Mouse (Mus musculus) megakaryocyte, embryonic 14.5 days (primary cell): ENCODE measurements around the gene Map3k4. TPM values are rescaled to one million over a fixed set of nuclear protein-coding genes. Genes with fewer than 3 reads are reported as not detected.

Source experiments
- H3K27me3 ChIP-seq: replicated peaks from 2 replicates; pipeline ENCODE3; 2012; ENCODE audit warnings: inconsistent platforms
- H3K36me3 ChIP-seq: replicated peaks from 2 replicates; pipeline ENCODE3; 2012; ENCODE audit warnings: low read length, inconsistent platforms, mixed read lengths
- H3K4me1 ChIP-seq: 2 replicates; pipeline ENCODE4 v1.6.1; 2012; ENCODE audit warnings: inconsistent platforms
- H3K4me3 ChIP-seq: replicated peaks from 2 replicates; pipeline ENCODE3; 2012; ENCODE audit warnings: moderate library complexity, mild to moderate bottlenecking, inconsistent platforms
- H3K9me3 ChIP-seq: 2 replicates; pipeline ENCODE4 v1.6.1; 2012; ENCODE audit warnings: inconsistent platforms
- FLI1 ChIP-seq: IDR thresholded peaks from 2 replicates; pipeline ENCODE4 v1.6.1; 2012; ENCODE audit warnings: low read length, inconsistent platforms, mixed read lengths
- GATA1 ChIP-seq: IDR thresholded peaks from 3 replicates; pipeline ENCODE4 v1.6.1; 2012; ENCODE audit warnings: mixed read lengths, low read length, inconsistent platforms, borderline replicate concordance
- polyA plus RNA-seq: library from polyadenylated mRNA; stranded (reverse); fragments of >175 nt; gene quantifications from 2 replicates; pipeline ENCODE4 v1.2.3, GENCODE M21; 2012; ENCODE audit warnings: low replicate concordance; ENCODE audit not compliant: insufficient read depth

The Map3k4 gene
- polyA plus RNA-seq, 1 experiment = 4.9 TPM

DNA sequence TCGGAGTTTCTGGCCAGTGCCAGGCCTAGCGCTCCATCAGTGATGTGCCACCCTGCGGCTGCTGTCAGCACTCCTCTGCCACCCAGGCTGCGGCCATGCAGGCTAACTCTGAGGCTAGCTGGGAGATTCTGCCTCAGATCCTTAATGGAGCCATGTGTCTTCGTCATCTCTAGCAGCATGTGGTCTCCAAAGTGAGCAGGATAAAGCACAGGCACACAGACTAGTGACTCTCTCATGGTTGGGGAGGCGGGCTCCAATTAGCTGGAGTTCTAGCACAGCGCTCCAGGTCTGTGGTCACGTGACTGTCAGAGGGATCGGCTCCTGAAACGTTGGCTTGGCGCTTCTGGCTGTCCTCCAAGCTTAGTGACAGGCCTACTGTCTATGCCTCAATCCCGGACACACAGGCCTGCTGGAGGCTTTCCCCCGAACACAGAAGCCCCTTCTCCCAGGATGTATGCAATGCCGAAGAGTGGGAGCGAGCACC lies 115.1 kb downstream of the Map3k4 start:
- peaks cover 56% of the 10 kb centered on the region for H3K4me1 ChIP-seq
- H3K27me3 ChIP-seq = no peaks in the 10 kb centered on the region
- H3K36me3 ChIP-seq = peaks cover 9% of the 10 kb centered on the region
- TF ChIP-seq GATA1 (no peak), FLI1 (no peak)
- no peak overlapping the region for H3K4me3 ChIP-seq
- H3K9me3 ChIP-seq = peaks cover 4% of the 10 kb centered on the region; the same call in 1 of the 2 replicates

- Histone ChIP-seq H3K4me1 (peaks cover 37% of the 10 kb centered on the region), H3K4me3 (peak overlapping the region; percentile 64), H3K36me3 (peaks cover 9% of the 10 kb centered on the region), H3K9me3 (peaks cover 4% of the 10 kb centered on the region; the same call in 1 of the 2 replicates), H3K27me3 (no peaks in the 10 kb centered on the region)
- no peak for TF ChIP-seq FLI1
- TF ChIP-seq GATA1 = no peak
Observed at GRCm38 (mm10) chr17:12201086-12201485, 117.5 kb downstream of the Map3k4 start.

GRCm38 (mm10) chr17:12199933-12200332 lies 118.7 kb downstream of the Map3k4 start:
- Histone ChIP-seq H3K4me3 (no peak overlapping the region), H3K9me3 (peaks cover 4% of the 10 kb centered on the region; the same call in 1 of the 2 replicates), H3K27me3 (no peaks in the 10 kb centered on the region), H3K36me3 (peaks cover 9% of the 10 kb centered on the region), H3K4me1 (peaks cover 33% of the 10 kb centered on the region)
- TF ChIP-seq GATA1 = no peak
- no peak for TF ChIP-seq FLI1

DNA sequence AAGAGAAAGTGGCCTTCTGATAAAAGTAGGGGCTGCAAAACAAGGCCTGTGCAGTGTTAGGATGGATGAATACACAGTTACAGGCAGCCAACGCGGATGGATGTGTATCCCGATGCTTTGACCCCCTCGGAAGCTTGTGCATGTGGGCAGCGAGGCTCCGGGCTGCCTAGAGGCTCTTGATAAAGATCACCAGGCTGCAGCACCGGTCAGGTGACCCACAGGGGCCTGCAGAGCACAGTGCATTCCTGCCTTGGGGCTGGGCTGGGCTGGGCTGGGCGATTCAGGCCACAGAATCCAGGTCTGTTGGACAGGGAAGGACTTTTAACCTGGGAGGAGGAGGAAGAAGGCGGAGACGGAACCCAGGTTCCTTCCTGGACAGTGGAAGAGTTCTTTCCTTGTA lies 123.0 kb downstream of the Map3k4 start:
- H3K27me3 ChIP-seq = no peaks in the 10 kb centered on the region
- peaks cover 14% of the 10 kb centered on the region for H3K4me1 ChIP-seq
- peaks cover 4% of the 10 kb centered on the region; the same call in 1 of the 2 replicates for H3K9me3 ChIP-seq
- peaks cover 7% of the 10 kb centered on the region for H3K36me3 ChIP-seq
- no peak overlapping the region for H3K4me3 ChIP-seq
- no peak for TF ChIP-seq GATA1
- TF ChIP-seq FLI1 = no peak

DNA sequence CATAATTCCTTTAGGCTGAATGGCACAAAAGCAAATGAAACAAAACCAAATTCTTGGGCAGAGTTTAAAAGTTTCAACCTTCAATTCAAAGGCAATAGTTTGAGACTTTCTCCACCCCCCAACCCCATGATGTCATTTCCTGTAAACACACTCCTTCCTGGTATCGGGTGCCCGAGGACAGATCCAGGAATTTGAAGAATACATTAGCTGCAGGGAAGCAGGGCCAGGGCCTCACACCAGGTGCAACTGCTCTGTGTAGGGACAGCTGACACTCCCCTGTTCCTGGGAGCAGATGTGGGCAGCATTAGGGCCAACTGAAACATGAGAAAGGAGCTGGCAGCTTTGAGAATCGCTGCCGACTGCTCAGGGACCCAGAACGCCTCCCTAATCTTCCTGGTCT lies 123.5 kb downstream of the Map3k4 start:
- no peaks in the 10 kb centered on the region for H3K27me3 ChIP-seq
- H3K4me3 ChIP-seq = peak overlapping the region; percentile 29
- H3K36me3 ChIP-seq = peaks cover 7% of the 10 kb centered on the region
- peaks cover 14% of the 10 kb centered on the region for H3K4me1 ChIP-seq
- peaks cover 4% of the 10 kb centered on the region; the same call in 1 of the 2 replicates for H3K9me3 ChIP-seq
- TF ChIP-seq FLI1 (no peak), GATA1 (no peak)

DNA sequence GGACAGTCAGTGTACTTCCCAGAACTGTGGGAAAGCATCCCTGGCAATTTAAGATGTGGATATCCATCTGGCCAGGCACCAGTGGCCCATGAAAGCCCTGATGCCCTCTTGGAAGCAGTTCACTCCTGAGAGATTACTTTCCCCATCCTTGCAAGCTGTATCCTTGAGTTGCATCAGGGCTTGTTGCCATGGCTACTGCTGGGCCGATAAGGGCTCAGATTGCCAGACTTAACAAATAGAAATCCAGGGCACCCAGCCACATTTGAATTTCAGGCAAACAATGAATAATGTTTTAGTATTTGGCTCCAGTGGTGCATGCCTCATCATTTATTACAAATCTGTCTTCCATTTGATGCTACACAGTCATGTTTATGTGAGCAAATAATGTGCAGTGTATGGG lies 130.8 kb downstream of the Map3k4 start:
- no peaks in the 10 kb centered on the region for H3K36me3 ChIP-seq
- no peak for TF ChIP-seq GATA1
- no peak for TF ChIP-seq FLI1
- H3K9me3 ChIP-seq = peaks cover 4% of the 10 kb centered on the region
- H3K27me3 ChIP-seq = no peaks in the 10 kb centered on the region
- H3K4me3 ChIP-seq = no peak overlapping the region
- no peaks in the 10 kb centered on the region for H3K4me1 ChIP-seq

- H3K4me1 ChIP-seq = no peaks in the 10 kb centered on the region
- peaks cover 4% of the 10 kb centered on the region for H3K9me3 ChIP-seq
- H3K36me3 ChIP-seq = no peaks in the 10 kb centered on the region
- H3K27me3 ChIP-seq = no peaks in the 10 kb centered on the region
- H3K4me3 ChIP-seq = no peak overlapping the region
- no peak for TF ChIP-seq FLI1
- no peak for TF ChIP-seq GATA1
Observed at GRCm38 (mm10) chr17:12186341-12186740, 132.3 kb downstream of the Map3k4 start.

GRCm38 (mm10) chr17:12185855-12186254 lies 132.7 kb downstream of the Map3k4 start:
- H3K36me3 ChIP-seq = no peaks in the 10 kb centered on the region

GRCm38 (mm10) chr17:12184283-12184682 lies 134.3 kb downstream of the Map3k4 start:
- Histone ChIP-seq H3K36me3 (no peaks in the 10 kb centered on the region), H3K4me3 (no peak overlapping the region), H3K4me1 (no peaks in the 10 kb centered on the region), H3K9me3 (0 out of 2 replicates have a peak, but pooled peaks cover 5% of the 10 kb centered on the region), H3K27me3 (no peaks in the 10 kb centered on the region)
- TF ChIP-seq GATA1 (no peak), FLI1 (no peak)

More at GRCm38 (mm10) chr17:12185855-12186254, 132.7 kb downstream of the Map3k4 start:
- peaks cover 4% of the 10 kb centered on the region for H3K9me3 ChIP-seq
- no peaks in the 10 kb centered on the region for H3K4me1 ChIP-seq
- H3K4me3 ChIP-seq = no peak overlapping the region
- no peaks in the 10 kb centered on the region for H3K27me3 ChIP-seq
- TF ChIP-seq GATA1 = no peak
- no peak for TF ChIP-seq FLI1

DNA sequence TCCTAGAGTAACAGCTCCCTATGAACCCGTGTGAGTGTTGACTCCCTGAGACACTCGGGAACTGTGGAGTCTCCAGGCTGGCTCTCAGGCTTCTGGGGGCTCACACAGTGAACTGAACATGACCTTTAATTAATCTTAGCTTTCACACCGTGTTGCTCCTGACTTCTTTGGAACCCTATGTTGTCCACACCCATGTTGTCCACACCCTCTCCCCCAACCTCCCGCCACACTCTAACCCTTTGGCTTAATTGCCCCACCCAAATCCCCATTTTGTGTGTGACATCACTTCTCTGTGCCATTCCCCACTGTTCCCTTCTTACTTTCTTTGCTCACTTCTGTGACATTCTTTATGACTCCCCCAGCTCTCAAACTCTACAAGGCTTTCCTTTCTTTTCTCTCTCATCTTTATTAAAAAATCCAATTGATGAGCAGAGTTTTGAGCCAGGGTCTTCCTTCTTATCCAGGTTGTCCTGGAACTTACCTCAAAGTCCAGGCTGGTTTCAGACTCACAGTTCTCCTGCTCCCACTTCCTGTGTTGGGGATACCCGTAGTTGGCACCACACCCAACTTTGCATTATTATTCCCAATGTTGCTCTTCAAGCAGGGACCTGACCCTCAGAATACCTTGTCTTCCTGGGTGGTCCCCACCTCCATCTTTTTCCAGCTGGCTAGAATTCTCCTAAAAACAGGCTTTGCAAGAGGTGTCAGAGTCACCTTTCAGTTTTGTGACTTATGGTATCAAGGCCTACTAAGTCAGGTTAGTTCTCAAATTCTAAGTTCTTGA lies 135.7 kb downstream of the Map3k4 start:
- no peaks in the 10 kb centered on the region for H3K36me3 ChIP-seq
- peaks cover 14% of the 10 kb centered on the region for H3K9me3 ChIP-seq
- H3K4me3 ChIP-seq = no peak overlapping the region
- TF ChIP-seq FLI1 (no peak), GATA1 (no peak)
- no peaks in the 10 kb centered on the region for H3K4me1 ChIP-seq
- H3K27me3 ChIP-seq = no peaks in the 10 kb centered on the region
